In the genomic region with DNA sequence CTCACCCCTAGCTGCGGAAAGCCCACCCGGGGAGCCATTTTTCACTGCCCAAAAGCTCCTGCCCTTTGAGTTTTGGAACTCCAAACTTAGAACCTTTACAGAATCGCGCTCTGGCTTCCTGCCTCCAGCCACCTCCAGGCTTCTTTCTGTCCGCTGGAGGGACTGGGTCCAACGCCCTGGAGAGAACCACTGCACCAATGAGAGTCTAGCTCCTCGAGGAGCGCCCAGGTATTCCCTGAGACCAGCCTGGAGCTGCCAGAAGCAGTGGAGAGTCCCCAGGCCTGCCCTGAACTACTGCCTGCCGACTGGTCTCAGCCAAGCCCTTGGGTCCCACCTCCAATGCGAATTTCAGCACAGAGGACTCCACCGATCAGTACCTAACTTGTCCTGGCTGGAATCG, we compare ENCODE assay signal across 8 mouse cellular contexts. TPM values are rescaled to one million over a fixed set of nuclear protein-coding genes. Genes with fewer than 3 reads are reported as not detected.
DNase-seq lines count a peak whose midpoint lies in the region; ATAC-seq lines count a peak whose summit lies in the region.

No protein-coding gene starts in this region.

- no peak for ATAC-seq in heart, embryonic 14.5 days (ENCODE audit: insufficient number of reproducible peaks, insufficient read depth, low FRiP score, low read depth)
- no peak for ATAC-seq in forebrain, embryonic 16.5 days
- ATAC-seq in neural tube, embryonic 12.5 days (ENCODE audit: low FRiP score, low read depth): no peak
- ATAC-seq in CD4-positive, CD25-positive, alpha-beta regulatory T cell, adult 4 months: no peak
- no peak for ATAC-seq in megakaryocyte-erythroid progenitor cell, adult 5-6 weeks (replicated peaks; ENCODE audit: low FRiP score, low TSS enrichment, poor library complexity, severe bottlenecking)

- no peak for DNase-seq in heart, adult 9 months (ENCODE audit: low spot score in 2 of 2)
- peak; percentile 17 to 33 for DNase-seq in kidney, postnatal 36 days
- no peak for DNase-seq in left cerebral cortex, adult 18-20 months (ENCODE audit: low spot score in 2 of 2)

- H3K9me3 ChIP-seq in heart, embryonic 14.5 days (ENCODE audit: control insufficient read depth, low read length): no peaks in the 10 kb centered on the region
- no peaks in the 10 kb centered on the region for H3K9me3 ChIP-seq in forebrain, embryonic 16.5 days (ENCODE audit: control insufficient read depth, low read length)
- no peaks in the 10 kb centered on the region for H3K9me3 ChIP-seq in neural tube, embryonic 12.5 days

- 0 out of 2 replicates have a peak overlapping the region, but pooled peaks have one; percentile 65 for H3K9ac ChIP-seq in heart, embryonic 14.5 days (ENCODE audit: low read length)
- no peak overlapping the region for H3K9ac ChIP-seq in forebrain, embryonic 16.5 days (replicated peaks; ENCODE audit: low read depth, low read length)
- no peak overlapping the region for H3K9ac ChIP-seq in neural tube, embryonic 12.5 days

- peaks cover 52% of the 10 kb centered on the region for H3K27me3 ChIP-seq in heart, embryonic 14.5 days (ENCODE audit: control insufficient read depth, insufficient read depth, low read length)
- H3K27me3 ChIP-seq in forebrain, embryonic 16.5 days (replicated peaks; ENCODE audit: control insufficient read depth, insufficient read depth, low read length): peaks cover 25% of the 10 kb centered on the region
- H3K27me3 ChIP-seq in neural tube, embryonic 12.5 days (replicated peaks): peaks cover 32% of the 10 kb centered on the region

- peak overlapping the region; percentile 71 for H3K4me2 ChIP-seq in heart, embryonic 14.5 days (ENCODE audit: low read length)
- H3K4me2 ChIP-seq in forebrain, embryonic 16.5 days (ENCODE audit: low read length): peak overlapping the region; percentile 68
- H3K4me2 ChIP-seq in neural tube, embryonic 12.5 days (replicated peaks): peak overlapping the region; percentile 93

- WGBS in heart, embryonic 14.5 days: 8% methylated on average over 12 of the region's 12 CpGs
- WGBS in forebrain, embryonic 16.5 days: 8% methylated on average over 12 of the region's 12 CpGs
- WGBS in neural tube, embryonic 12.5 days: 7% methylated on average over 12 of the region's 12 CpGs

- H3K4me1 ChIP-seq in heart, embryonic 14.5 days (ENCODE audit: control insufficient read depth in 2 of 2, insufficient read depth in 2 of 2, low read length in 2 of 2): peaks cover 0 to 4% of the 10 kb centered on the region in 2 experiments; a peak in 2 of 4 replicates
- H3K4me1 ChIP-seq in forebrain, embryonic 16.5 days (replicated peaks; ENCODE audit: control insufficient read depth, insufficient read depth, low read length): peaks cover 19% of the 10 kb centered on the region
- H3K4me1 ChIP-seq in neural tube, embryonic 12.5 days: peaks cover 27% of the 10 kb centered on the region

- peak overlapping the region in 1 of 2 experiments; percentile 69; a peak in 3 of 4 replicates for H3K4me3 ChIP-seq in heart, embryonic 14.5 days (ENCODE audit: control insufficient read depth in 1 of 2, insufficient read depth in 1 of 2, low read depth in 1 of 2, low read length in 2 of 2)
- no peak overlapping the region; the same call in 1 of the 2 replicates for H3K4me3 ChIP-seq in forebrain, embryonic 16.5 days (replicated peaks; ENCODE audit: low read length)
- H3K4me3 ChIP-seq in neural tube, embryonic 12.5 days: peak overlapping the region; percentile 83

- H3K27ac ChIP-seq in heart, embryonic 14.5 days (replicated peaks in 1 of 2; ENCODE audit: control insufficient read depth in 1 of 2, insufficient read depth in 1 of 2, low read depth in 2 of 2, low read length in 2 of 2): no peak overlapping the region
- no peak overlapping the region for H3K27ac ChIP-seq in forebrain, embryonic 16.5 days (ENCODE audit: low read length)
- no peak overlapping the region for H3K27ac ChIP-seq in neural tube, embryonic 12.5 days

- no peaks in the 10 kb centered on the region for H3K36me3 ChIP-seq in heart, embryonic 14.5 days (ENCODE audit: control insufficient read depth, insufficient read depth, low read length)
- H3K36me3 ChIP-seq in forebrain, embryonic 16.5 days (ENCODE audit: control insufficient read depth, insufficient read depth): no peaks in the 10 kb centered on the region
- no peaks in the 10 kb centered on the region for H3K36me3 ChIP-seq in neural tube, embryonic 12.5 days

RNA-seq across cellular contexts. Expression of a gene that starts 1.2 kb away (rescaled TPM):
- 7.2 and 8.3 TPM in 2 replicates for polyA plus RNA-seq in heart, embryonic 14.5 days (2014; fragmentation: Nextera tagmentation; extraction: Ambion mirVana)
- 23.8 and 24.8 TPM in 2 replicates for polyA plus RNA-seq in forebrain, embryonic 16.5 days (2015; fragmentation: Nextera tagmentation; extraction: Ambion mirVana)
- polyA plus RNA-seq in neural tube, embryonic 12.5 days (2016; fragmentation: Nextera tagmentation; extraction: Ambion mirVana): 34.4 and 36.8 TPM in 2 replicates
- under 1 TPM in 1 of 2 experiments, not detected in 1; 0.22 TPM for polyA plus RNA-seq in CD4-positive, CD25-positive, alpha-beta regulatory T cell, adult 4 months (2017; shearing (Covaris generic))
- 10 to 100 TPM; 63.4 to 78.5 TPM for total RNA-seq in left cerebral cortex, adult 18-20 months (2021)
- total RNA-seq in megakaryocyte-erythroid progenitor cell, adult 5-6 weeks (2014; fragmentation: Nextera tagmentation): not detected in 2 replicates
- not detected in 2 replicates for total RNA-seq in megakaryocyte-erythroid progenitor cell, adult 5-6 weeks (2017)

Comparison
In these comparisons a context has a peak if more than half of its experiments do, and no peak if none do; other contexts are left out.
1. DNase-seq: peak in kidney, postnatal 36 days (2 of 2); none in heart, adult 9 months (0 of 2) and left cerebral cortex, adult 18-20 months (0 of 2).
2. Peak in every context shown above with its lines, with median percentiles within 50 percentile points of each other: H3K4me2 ChIP-seq.